ENCODE assay signal across 8 mouse cellular contexts in genomic region chr15:84301026-84301425, GRCm38 (mm10). TPM values are rescaled to one million over a fixed set of nuclear protein-coding genes. Genes with fewer than 3 reads are reported as not detected.
A peak's percentile ranks its signal among the peaks of the same experiment; 100 is the strongest.
DNase-seq lines count a peak whose midpoint lies in the region; ATAC-seq lines count a peak whose summit lies in the region.

No protein-coding gene starts in this region.

- peak overlapping the region; percentile 78 for H3K27ac ChIP-seq in midbrain, embryonic 14.5 days (replicated peaks; ENCODE audit: low read depth, low read length)

- intact Hi-C loops in heart, postnatal 14 days (cut with DNase I): no loop called here

- no peaks in the 10 kb centered on the region for H3K9me3 ChIP-seq in midbrain, embryonic 14.5 days (ENCODE audit: control insufficient read depth, low read length)

- no peak for ATAC-seq in midbrain, embryonic 14.5 days (ENCODE audit: low FRiP score, low TSS enrichment)
- ATAC-seq in activated CD4-positive, CD25-positive, alpha-beta regulatory T cell, adult 4 months: no peak

- no peak overlapping the region for H3K9ac ChIP-seq in midbrain, embryonic 14.5 days (replicated peaks; ENCODE audit: low read length)

- H3K4me2 ChIP-seq in midbrain, embryonic 14.5 days (ENCODE audit: low read length): no peak overlapping the region

- DNase-seq in gastrocnemius, adult 18-20 months (ENCODE audit: low spot score): peak; percentile 60
- DNase-seq in gastrocnemius, postnatal 25 days: no peak
- peak; percentile 37 for DNase-seq in urinary bladder, postnatal 25 days (ENCODE audit: low spot score)
- DNase-seq in urinary bladder, postnatal 10 days (ENCODE audit: low spot score): no peak
- DNase-seq in heart, postnatal 14 days: peak; percentile 71 to 72
- DNase-seq in midbrain, embryonic 14.5 days: peak; percentile 89
- no peak for DNase-seq in frontal cortex, postnatal 36 days (ENCODE audit: low spot score in 2 of 2)

- WGBS in midbrain, embryonic 14.5 days: 2% methylated on average over 7 of the region's 7 CpGs

- H3K4me3 ChIP-seq in midbrain, embryonic 14.5 days (replicated peaks; ENCODE audit: low read depth, low read length): no peak overlapping the region

- no peaks in the 10 kb centered on the region for H3K27me3 ChIP-seq in midbrain, embryonic 14.5 days (ENCODE audit: control insufficient read depth, insufficient read depth, low read length)

- peaks cover 79% of the 10 kb centered on the region for H3K4me1 ChIP-seq in midbrain, embryonic 14.5 days (ENCODE audit: control insufficient read depth, insufficient read depth, low read length)

- no peaks in the 10 kb centered on the region for H3K36me3 ChIP-seq in midbrain, embryonic 14.5 days (ENCODE audit: control insufficient read depth, insufficient read depth, low read length)

RNA-seq across cellular contexts. Expression of gene Parvg, which starts 22.8 kb away (rescaled TPM):
- total RNA-seq in gastrocnemius, adult 18-20 months (2021): 1 to 10 TPM; 1.0 to 1.4 TPM
- 1 to 10 TPM in 1 of 2 experiments, under 1 TPM in 1; 0.33 to 1.3 TPM for total RNA-seq in gastrocnemius, postnatal 25 days (2021)
- 1 to 10 TPM; 2.1 to 5.2 TPM for total RNA-seq in heart, postnatal 14 days (2021)
- 0.72 TPM in 2 replicates for polyA plus RNA-seq in midbrain, embryonic 14.5 days (2014; fragmentation: Nextera tagmentation; extraction: Ambion mirVana)
- polyA plus RNA-seq in activated CD4-positive, CD25-positive, alpha-beta regulatory T cell, adult 4 months (2017; shearing (Covaris generic)): 10 to 100 TPM; 63.7 to 99.5 TPM

Comparison
In these comparisons a context has a peak if more than half of its experiments do, and no peak if none do; other contexts are left out.
1. DNase-seq: peak in gastrocnemius, adult 18-20 months (single experiment), urinary bladder, postnatal 25 days (single experiment), heart, postnatal 14 days (2 of 2) and midbrain, embryonic 14.5 days (single experiment); none in gastrocnemius, postnatal 25 days (single experiment), urinary bladder, postnatal 10 days (single experiment) and frontal cortex, postnatal 36 days (0 of 2).